Mouse (Mus musculus) hindbrain, embryonic 10.5 days (tissue): ENCODE measurements around the gene Ms4a4b. TPM values are rescaled to one million over a fixed set of nuclear protein-coding genes. Genes with fewer than 3 reads are reported as not detected.
"Not testable (repeated sequence)": the region's sequence is repeated elsewhere in the genome, so short reads cannot be mapped to it uniquely, and the experiment has no call there.

Experiments
- DNase-seq: peaks from one replicate; pipeline ENCODE4 v3.0.0-alpha.2; 2017; ENCODE audit warnings: low spot score
- H3K27ac ChIP-seq: fragments of 300-500 bp; sonication (generic); 2 replicates; pipeline ENCODE4 v1.5.1; 2016; ENCODE audit warnings: mild to moderate bottlenecking, moderate library complexity
- H3K27me3 ChIP-seq: fragments of 300-500 bp; sonication (generic); 2 replicates; pipeline ENCODE4 v1.6.1; 2016; ENCODE audit warnings: mild to moderate bottlenecking; ENCODE audit not compliant: poor library complexity, insufficient read depth, severe bottlenecking
- H3K36me3 ChIP-seq: fragments of 300-500 bp; sonication (generic); 2 replicates; pipeline ENCODE4 v1.6.1; 2016; ENCODE audit warnings: mild to moderate bottlenecking, moderate library complexity
- H3K4me1 ChIP-seq: fragments of 300-500 bp; sonication (generic); replicated peaks from 2 replicates; pipeline ENCODE4 v1.6.1; 2016; ENCODE audit warnings: mild to moderate bottlenecking
- H3K4me3 ChIP-seq: fragments of 300-500 bp; sonication (generic); 2 replicates; pipeline ENCODE4 v1.5.1; 2016; ENCODE audit warnings: mild to moderate bottlenecking, moderate library complexity
- H3K9me3 ChIP-seq: fragments of 300-500 bp; sonication (generic); 2 replicates; pipeline ENCODE4 v1.6.1; 2016; ENCODE audit warnings: mild to moderate bottlenecking, moderate library complexity
- WGBS: fragments of 180-500 bp; shearing (Covaris S2); methylation state at CpG from one replicate; pipeline ENCODE4 v1.1.7; 2016; 5-methylcytosine and 5-hydroxymethylcytosine counted together
- polyA plus RNA-seq: library from polyadenylated mRNA; unstranded; fragments of >200 nt; fragmentation: Nextera tagmentation; extraction: Ambion mirVana; gene quantifications from 2 replicates; pipeline ENCODE4 v1.2.1, GENCODE M21; 2016

The Ms4a4b gene
- not detected in 2 replicates for polyA plus RNA-seq

DNA sequence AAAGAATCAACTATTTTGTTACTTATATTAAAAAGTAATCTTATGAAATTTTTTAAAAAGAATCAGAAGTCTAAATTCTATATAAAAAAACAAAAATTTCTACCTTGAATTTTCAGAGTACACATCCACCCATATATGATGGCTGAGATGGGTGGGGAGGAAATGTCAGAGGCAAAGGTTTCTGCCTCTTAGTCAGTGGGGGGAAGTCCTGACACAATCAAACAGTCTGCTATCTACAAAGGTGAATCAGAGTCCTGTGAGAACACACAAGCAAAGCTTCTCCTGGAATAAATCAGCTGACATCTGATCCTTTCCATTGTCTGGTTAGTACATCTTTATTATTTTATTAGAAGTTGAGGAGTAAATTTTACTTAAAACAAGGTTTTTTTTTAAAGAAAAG lies at the start of gene Ms4a4b:
TSS of gene Ms4a4b (plus strand) at position 216 of the 400 bp plus-strand sequence.
- Histone ChIP-seq H3K27me3 (no peaks in the 10 kb centered on the region), H3K36me3 (no peaks in the 10 kb centered on the region), H3K27ac (no peak within 1 kb of the TSS), H3K4me1 (no peaks in the 10 kb centered on the region), H3K9me3 (no peaks in the 10 kb centered on the region), H3K4me3 (no peak within 1 kb of the TSS)
- DNase-seq = no peak

GRCm38 (mm10) chr19:11395769-11396168 lies 47.6 kb upstream of the Ms4a4b start:
- Histone ChIP-seq H3K4me3 (no peak overlapping the region), H3K36me3 (no peaks in the 10 kb centered on the region), H3K27me3 (no peaks in the 10 kb centered on the region), H3K9me3 (no peaks in the 10 kb centered on the region), H3K27ac (no peak overlapping the region), H3K4me1 (no peaks in the 10 kb centered on the region)
- no peak for DNase-seq

- Histone ChIP-seq H3K27me3 (no peaks in the 10 kb centered on the region), H3K9me3 (no peaks in the 10 kb centered on the region)
Observed at GRCm38 (mm10) chr19:11404527-11404926, 38.8 kb upstream of the Ms4a4b start, which contains the start of gene Ms4a4c. TSS of gene Ms4a4c (plus strand) at chr19:11404770.

DNA sequence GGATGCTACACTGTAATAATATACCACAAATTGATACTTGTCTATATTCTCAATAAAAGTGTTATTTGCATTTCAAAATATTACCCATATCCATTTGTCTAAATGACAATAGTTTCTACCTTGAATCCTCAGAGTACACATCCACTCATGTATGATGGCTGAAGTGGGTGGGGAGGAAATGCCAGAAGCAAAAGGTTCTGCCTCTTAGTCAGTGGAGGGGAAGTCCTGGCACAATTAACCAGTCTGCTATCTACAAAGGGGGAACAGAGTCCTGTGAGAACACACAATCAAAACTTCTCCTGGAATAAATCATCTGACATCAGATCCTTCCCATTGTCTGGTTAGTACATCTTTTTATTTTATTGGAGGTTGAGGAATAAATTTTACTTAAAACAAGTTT lies 35.9 kb upstream of the Ms4a4b start:
- no peak overlapping the region for H3K27ac ChIP-seq
- H3K36me3 ChIP-seq = no peaks in the 10 kb centered on the region
- H3K4me3 ChIP-seq = no peak overlapping the region
- no peak for DNase-seq
- no peaks in the 10 kb centered on the region for H3K9me3 ChIP-seq
- no peaks in the 10 kb centered on the region for H3K27me3 ChIP-seq
- no peaks in the 10 kb centered on the region for H3K4me1 ChIP-seq

More at GRCm38 (mm10) chr19:11404527-11404926, 38.8 kb upstream of the Ms4a4b start, which contains the start of gene Ms4a4c:
- no peaks in the 10 kb centered on the region for H3K36me3 ChIP-seq
- no peak within 1 kb of the TSS for H3K27ac ChIP-seq
- H3K4me3 ChIP-seq = no peak within 1 kb of the TSS
- WGBS = 93% methylated on average over 3 of the region's 3 CpGs
- DNase-seq = no peak
- H3K4me1 ChIP-seq = no peaks in the 10 kb centered on the region

GRCm38 (mm10) chr19:11408591-11408990 lies 34.8 kb upstream of the Ms4a4b start:
- WGBS = 93% methylated on average over 1 of the region's 1 CpGs

GRCm38 (mm10) chr19:11411640-11412039 lies 31.7 kb upstream of the Ms4a4b start:
- WGBS = 88% methylated on average over 1 of the region's 1 CpGs
- Histone ChIP-seq H3K9me3 (no peaks in the 10 kb centered on the region), H3K4me1 (no peaks in the 10 kb centered on the region), H3K27ac (no peak overlapping the region), H3K4me3 (no peak overlapping the region), H3K27me3 (no peaks in the 10 kb centered on the region), H3K36me3 (no peaks in the 10 kb centered on the region)
- no peak for DNase-seq

More at GRCm38 (mm10) chr19:11408591-11408990, 34.8 kb upstream of the Ms4a4b start:
- H3K9me3 ChIP-seq = no peaks in the 10 kb centered on the region
- H3K27me3 ChIP-seq = no peaks in the 10 kb centered on the region
- no peak overlapping the region for H3K27ac ChIP-seq
- no peaks in the 10 kb centered on the region for H3K36me3 ChIP-seq
- H3K4me1 ChIP-seq = no peaks in the 10 kb centered on the region
- no peak for DNase-seq
- no peak overlapping the region for H3K4me3 ChIP-seq

- H3K36me3 ChIP-seq = no peaks in the 10 kb centered on the region
- no peak overlapping the region for H3K4me3 ChIP-seq
- 97% methylated on average over 1 of the region's 1 CpGs for WGBS
- no peak for DNase-seq
- H3K27ac ChIP-seq = no peak overlapping the region
- no peaks in the 10 kb centered on the region for H3K27me3 ChIP-seq
- H3K9me3 ChIP-seq = no peaks in the 10 kb centered on the region
- H3K4me1 ChIP-seq = no peaks in the 10 kb centered on the region
Observed at GRCm38 (mm10) chr19:11414084-11414483, 29.3 kb upstream of the Ms4a4b start.

GRCm38 (mm10) chr19:11415581-11415980 lies 27.8 kb upstream of the Ms4a4b start:
- H3K4me3 ChIP-seq = no peak overlapping the region
- no peak for DNase-seq
- no peaks in the 10 kb centered on the region for H3K4me1 ChIP-seq
- WGBS = 69% methylated on average over 3 of the region's 3 CpGs
- no peaks in the 10 kb centered on the region for H3K9me3 ChIP-seq
- H3K27me3 ChIP-seq = no peaks in the 10 kb centered on the region
- no peak overlapping the region for H3K27ac ChIP-seq
- H3K36me3 ChIP-seq = no peaks in the 10 kb centered on the region

- H3K27me3 ChIP-seq, H3K36me3 ChIP-seq, DNase-seq, H3K4me3 ChIP-seq, H3K27ac ChIP-seq, H3K9me3 ChIP-seq, H3K4me1 ChIP-seq: not testable (repeated sequence)
- 71% methylated on average over 3 of the region's 3 CpGs for WGBS
Observed at GRCm38 (mm10) chr19:11418865-11419264, 24.5 kb upstream of the Ms4a4b start.

DNA sequence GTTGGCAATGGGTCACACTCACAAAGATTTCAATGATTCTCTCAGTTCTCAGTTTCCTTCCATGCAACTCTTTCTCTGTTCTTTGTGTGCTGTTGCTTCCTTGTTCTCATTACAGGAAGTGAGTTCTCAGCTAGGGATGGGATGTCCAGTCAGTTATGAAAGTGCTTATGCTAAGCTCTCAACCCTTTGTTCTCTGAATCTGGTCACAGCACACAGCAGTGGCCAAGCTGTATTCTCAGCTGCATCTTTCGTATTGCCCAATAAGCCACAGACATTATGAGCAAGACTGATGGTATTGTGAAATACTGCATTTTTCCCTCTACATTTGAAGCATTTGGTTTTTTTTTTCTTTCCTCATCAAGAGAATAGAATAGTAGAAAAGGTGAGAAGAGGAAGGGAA lies 12.1 kb upstream of the Ms4a4b start:
- H3K27me3 ChIP-seq, DNase-seq, H3K9me3 ChIP-seq, H3K36me3 ChIP-seq, H3K27ac ChIP-seq, H3K4me1 ChIP-seq, H3K4me3 ChIP-seq: not testable (repeated sequence)
- WGBS = 85% methylated on average over 1 of the region's 1 CpGs

DNA sequence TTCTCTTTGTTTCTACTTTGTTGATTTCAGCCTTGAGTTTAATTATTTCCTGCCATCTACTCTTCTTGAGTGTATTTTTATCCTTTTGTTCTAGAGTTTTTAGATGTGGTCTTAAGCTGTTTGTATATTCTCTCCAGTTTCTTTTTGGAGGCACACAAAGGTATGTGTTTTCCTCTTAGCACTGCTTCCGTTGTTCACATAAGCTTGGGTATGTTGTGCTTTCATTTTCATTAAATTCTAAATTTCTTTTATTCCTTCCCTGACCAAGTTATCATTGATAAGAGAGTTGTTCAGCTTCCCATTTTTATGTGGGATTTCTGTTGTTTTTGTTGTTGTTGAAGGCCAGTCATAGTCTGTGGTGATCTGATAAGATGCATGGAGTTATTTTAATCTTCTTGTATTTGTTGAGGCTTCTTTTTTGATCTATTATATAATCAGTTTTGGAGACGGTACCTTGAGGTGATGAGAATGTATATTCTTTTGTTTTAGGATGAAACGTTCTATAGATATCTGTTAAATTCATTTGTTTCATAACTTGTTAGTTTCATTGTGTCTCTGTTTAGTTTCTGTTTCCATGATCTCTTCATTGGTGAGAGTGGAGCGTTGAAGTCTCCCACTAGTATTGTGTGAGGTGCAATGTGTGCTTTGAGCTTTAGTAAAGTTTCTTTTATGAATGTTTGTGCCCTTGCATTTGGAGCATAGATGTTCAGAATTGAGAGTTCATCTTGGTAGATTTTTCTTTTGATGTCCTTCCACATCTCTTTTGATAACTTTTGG lies 8.1 kb upstream of the Ms4a4b start:
- Histone ChIP-seq H3K9me3 (no peaks in the 10 kb centered on the region), H3K27ac (no peak overlapping the region), H3K4me3 (no peak overlapping the region), H3K4me1 (no peaks in the 10 kb centered on the region), H3K36me3 (no peaks in the 10 kb centered on the region), H3K27me3 (no peaks in the 10 kb centered on the region)
- 88% methylated on average over 4 of the region's 4 CpGs for WGBS
- DNase-seq = no peak

- 87% methylated on average over 5 of the region's 5 CpGs for WGBS
- no peak for DNase-seq
- no peaks in the 10 kb centered on the region for H3K36me3 ChIP-seq
Observed at GRCm38 (mm10) chr19:11443964-11444363, 611 bp downstream of the Ms4a4b start.

DNA sequence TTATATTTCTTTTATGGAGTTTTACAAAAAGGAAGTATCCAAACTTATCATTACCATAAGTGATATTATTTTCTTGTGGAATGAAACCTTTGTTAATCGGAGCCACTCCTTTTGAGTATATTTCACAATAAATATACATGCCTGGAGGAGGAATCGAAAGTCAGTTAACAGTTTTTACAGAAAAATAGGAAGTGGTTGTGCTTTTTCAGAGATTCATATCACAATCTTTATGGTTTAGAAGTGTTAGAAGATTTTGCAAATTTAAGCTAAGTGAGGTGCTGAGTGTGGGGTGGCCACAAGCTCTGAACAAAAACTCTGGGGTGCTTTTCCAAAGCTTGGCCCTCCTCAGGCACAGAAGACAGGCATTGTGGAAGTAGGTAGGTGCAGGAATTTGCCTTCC lies 3.9 kb downstream of the Ms4a4b start:
- Histone ChIP-seq H3K4me3 (no peak overlapping the region), H3K27ac (no peak overlapping the region), H3K36me3 (no peaks in the 10 kb centered on the region), H3K27me3 (no peaks in the 10 kb centered on the region), H3K4me1 (no peaks in the 10 kb centered on the region), H3K9me3 (no peaks in the 10 kb centered on the region)
- DNase-seq = no peak
- WGBS = 91% methylated on average over 2 of the region's 2 CpGs

More at GRCm38 (mm10) chr19:11443964-11444363, 611 bp downstream of the Ms4a4b start:
- Histone ChIP-seq H3K4me3 (no peak overlapping the region), H3K27ac (no peak overlapping the region), H3K27me3 (no peaks in the 10 kb centered on the region), H3K4me1 (no peaks in the 10 kb centered on the region), H3K9me3 (no peaks in the 10 kb centered on the region)

- not testable (repeated sequence) for H3K4me3 ChIP-seq, H3K36me3 ChIP-seq, H3K9me3 ChIP-seq, H3K27ac ChIP-seq, DNase-seq, H3K4me1 ChIP-seq, H3K27me3 ChIP-seq
- WGBS = 81% methylated on average over 4 of the region's 4 CpGs
Observed at GRCm38 (mm10) chr19:11459041-11459440, 15.7 kb downstream of the Ms4a4b start.
